Mouse (Mus musculus): ENCODE measurements around the gene Zfyve19. TPM values are rescaled to one million over a fixed set of nuclear protein-coding genes. Genes with fewer than 3 reads are reported as not detected.

The Zfyve19 gene
- polyA plus RNA-seq, 1 experiment from 2014 or later: 36.8 TPM

DNA sequence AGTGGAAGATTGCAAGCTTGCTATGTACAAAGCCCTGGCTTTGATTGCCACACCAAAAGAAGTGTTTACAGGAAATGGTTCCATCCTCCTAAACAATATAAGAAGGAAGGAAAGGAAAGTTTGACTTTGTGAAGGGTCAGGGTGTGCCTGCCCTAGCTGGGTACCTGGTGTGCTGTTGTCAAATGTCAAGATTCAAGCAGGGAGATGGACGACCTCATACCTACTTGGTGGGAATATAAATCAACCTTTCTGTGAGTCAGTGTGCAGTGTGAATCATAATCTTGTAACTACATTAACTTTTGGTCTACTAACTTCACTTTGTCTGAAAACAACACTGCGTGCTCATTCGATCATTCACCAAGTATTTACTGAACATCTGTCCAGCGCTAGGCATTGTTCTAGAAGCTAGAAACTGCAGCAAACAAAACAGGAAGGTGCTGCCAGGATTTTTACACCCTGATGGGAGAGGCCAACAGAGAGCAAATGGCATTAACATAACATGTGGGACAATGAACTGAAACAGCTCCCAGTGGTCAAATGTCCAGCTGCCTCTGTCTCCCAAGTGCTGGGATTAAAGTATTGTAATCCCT, 4.5 kb upstream of the Zfyve19 start:
- Histone ChIP-seq H3K27me3 (ENCODE audit: control insufficient read depth, insufficient read depth, low read length) (no peaks in the 10 kb centered on the region), H3K36me3 (ENCODE audit: control insufficient read depth, insufficient read depth) (no peaks in the 10 kb centered on the region), H3K4me1 (ENCODE audit: control insufficient read depth, insufficient read depth, low read length) (peaks cover 2% of the 10 kb centered on the region; the same call in 1 of the 2 replicates), H3K9me3 (replicated peaks; ENCODE audit: control insufficient read depth, low read length) (no peaks in the 10 kb centered on the region), H3K4me2 (ENCODE audit: low read depth, low read length) (no peak overlapping the region), H3K4me3 (ENCODE audit: low read length) (no peak overlapping the region), H3K9ac (ENCODE audit: low read length) (no peak overlapping the region), H3K27ac (ENCODE audit: low read length) (peak overlapping the region; percentile 19; the same call in 1 of the 2 replicates)
- 67% methylated on average over 4 of the region's 4 CpGs for WGBS
- no peak for ATAC-seq (replicated peaks; ENCODE audit: extremely low read depth, insufficient read depth, low FRiP score)

DNA sequence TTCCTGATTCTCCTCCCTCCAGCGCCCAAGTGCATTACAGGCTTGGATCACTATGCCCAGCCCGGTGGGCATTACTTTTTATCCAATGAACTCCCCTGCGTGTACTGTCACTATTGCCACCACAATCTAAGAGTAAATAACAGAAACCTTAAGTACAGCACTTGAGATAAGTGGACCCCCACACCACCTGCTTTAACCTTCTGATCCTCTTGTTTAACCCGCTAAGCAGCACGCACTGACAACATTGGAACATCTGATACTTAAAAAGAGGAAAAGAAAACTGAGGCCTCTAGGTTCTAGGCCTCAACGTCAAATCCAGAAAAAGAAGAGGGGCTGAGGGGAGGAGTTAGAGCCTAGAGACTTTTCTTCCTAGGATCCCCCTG, 465 bp upstream of the Zfyve19 start:
- Histone ChIP-seq H3K9me3 (replicated peaks; ENCODE audit: control insufficient read depth, low read length) (no peaks in the 10 kb centered on the region), H3K4me3 (ENCODE audit: low read length) (peak overlapping the region; percentile 87), H3K4me1 (ENCODE audit: control insufficient read depth, insufficient read depth, low read length) (peaks cover 7% of the 10 kb centered on the region), H3K27me3 (ENCODE audit: control insufficient read depth, insufficient read depth, low read length) (no peaks in the 10 kb centered on the region), H3K36me3 (ENCODE audit: control insufficient read depth, insufficient read depth) (peaks cover 19% of the 10 kb centered on the region), H3K9ac (ENCODE audit: low read length) (peak overlapping the region; percentile 73), H3K27ac (ENCODE audit: low read length) (peak overlapping the region; percentile 92), H3K4me2 (ENCODE audit: low read depth, low read length) (peak overlapping the region; percentile 64)
- ATAC-seq (replicated peaks; ENCODE audit: extremely low read depth, insufficient read depth, low FRiP score): no peak
- WGBS: 16% methylated on average over 6 of the region's 6 CpGs

DNA sequence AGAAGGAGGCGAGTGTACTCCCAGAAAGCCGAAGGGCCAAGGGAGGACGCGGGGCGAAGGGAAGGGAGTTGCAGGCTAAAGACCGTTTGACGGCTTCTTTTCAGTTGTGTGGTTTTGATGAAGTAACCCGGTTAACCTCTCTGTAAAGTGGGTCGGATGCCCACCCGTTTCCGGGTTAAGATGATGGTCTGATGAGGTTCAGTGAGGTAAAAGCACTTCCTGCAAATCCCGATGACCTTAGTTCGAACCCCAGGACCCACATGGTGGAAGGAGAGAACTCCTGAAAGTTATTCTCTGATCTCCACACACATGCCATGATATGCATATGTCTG, 725 bp downstream of the Zfyve19 start:
- peak overlapping the region; percentile 79 for H3K4me2 ChIP-seq (ENCODE audit: low read depth, low read length)
- 1% methylated on average over 13 of the region's 13 CpGs for WGBS
- H3K4me3 ChIP-seq (ENCODE audit: low read length): peak overlapping the region; percentile 87
- ATAC-seq (replicated peaks; ENCODE audit: extremely low read depth, insufficient read depth, low FRiP score): no peak
- H3K4me1 ChIP-seq (ENCODE audit: control insufficient read depth, insufficient read depth, low read length): peaks cover 5% of the 10 kb centered on the region
- H3K9me3 ChIP-seq (replicated peaks; ENCODE audit: control insufficient read depth, low read length): no peaks in the 10 kb centered on the region
- H3K27ac ChIP-seq (ENCODE audit: low read length): peak overlapping the region; percentile 79
- no peaks in the 10 kb centered on the region for H3K27me3 ChIP-seq (ENCODE audit: control insufficient read depth, insufficient read depth, low read length)
- peak overlapping the region; percentile 89 for H3K9ac ChIP-seq (ENCODE audit: low read length)
- peaks cover 21% of the 10 kb centered on the region for H3K36me3 ChIP-seq (ENCODE audit: control insufficient read depth, insufficient read depth)

DNA sequence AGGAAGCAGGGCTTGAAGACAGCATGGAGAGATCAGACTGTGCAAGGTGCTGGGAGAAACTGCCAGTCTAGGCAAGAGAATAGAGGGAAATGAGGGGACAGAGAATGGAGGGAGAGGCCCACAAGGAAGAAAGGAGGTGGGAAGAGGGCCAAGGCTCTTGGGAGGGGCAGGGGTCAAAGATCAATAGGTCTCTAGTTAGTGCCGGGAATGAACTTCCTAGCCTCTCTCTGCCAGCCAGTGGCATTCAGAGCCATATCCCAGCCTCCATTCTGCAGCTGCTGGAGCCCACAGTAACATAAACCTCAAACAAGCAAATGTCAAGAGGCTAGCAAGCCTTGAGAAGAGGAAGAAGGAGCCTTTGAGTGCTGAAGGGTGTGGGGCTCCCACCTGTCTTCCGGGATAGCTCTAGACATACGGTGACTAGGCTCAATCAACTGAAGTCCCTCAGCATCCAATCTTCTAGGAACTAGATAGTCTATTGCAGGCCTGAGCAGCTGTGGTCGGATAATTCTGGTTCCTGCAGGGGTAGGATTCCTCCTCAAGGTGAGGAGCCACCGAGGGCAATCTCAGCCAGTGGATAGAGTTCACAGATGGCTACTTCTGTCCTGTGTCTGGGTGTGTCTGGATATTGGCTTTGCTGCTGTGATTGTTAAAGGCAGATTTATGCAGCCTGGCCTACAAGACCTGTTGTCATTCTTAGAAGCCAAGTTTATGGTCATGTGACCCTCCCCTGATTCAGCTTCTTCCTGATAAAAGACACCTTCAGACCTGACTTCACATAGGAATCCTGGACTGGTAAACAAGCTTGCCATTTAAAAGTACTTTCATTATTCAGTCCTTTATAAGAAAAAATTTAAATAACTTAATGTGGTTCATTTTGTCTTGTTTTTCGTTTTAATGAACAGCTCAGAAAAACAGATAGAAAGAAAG, 21.6 kb downstream of the Zfyve19 start, which contains the start of gene Ppp1r14d:
TSS of gene Ppp1r14d (minus strand) at position 132 of the 930 bp plus-strand sequence.
- no peaks in the 10 kb centered on the region for H3K4me1 ChIP-seq (ENCODE audit: control insufficient read depth, insufficient read depth, low read length)
- no peak within 1 kb of the TSS for H3K9ac ChIP-seq (ENCODE audit: low read length)
- peaks cover 4% of the 10 kb centered on the region; the same call in 1 of the 2 replicates for H3K27me3 ChIP-seq (ENCODE audit: control insufficient read depth, insufficient read depth, low read length)
- no peak within 1 kb of the TSS for H3K4me2 ChIP-seq (ENCODE audit: low read depth, low read length)
- H3K9me3 ChIP-seq (replicated peaks; ENCODE audit: control insufficient read depth, low read length): no peaks in the 10 kb centered on the region
- no peak within 1 kb of the TSS for H3K4me3 ChIP-seq (ENCODE audit: low read length)
- H3K27ac ChIP-seq (ENCODE audit: low read length): no peak within 1 kb of the TSS
- 67% methylated on average over 6 of the region's 6 CpGs for WGBS
- ATAC-seq (replicated peaks; ENCODE audit: extremely low read depth, insufficient read depth, low FRiP score): no peak
- H3K36me3 ChIP-seq (ENCODE audit: control insufficient read depth, insufficient read depth): no peaks in the 10 kb centered on the region

DNA sequence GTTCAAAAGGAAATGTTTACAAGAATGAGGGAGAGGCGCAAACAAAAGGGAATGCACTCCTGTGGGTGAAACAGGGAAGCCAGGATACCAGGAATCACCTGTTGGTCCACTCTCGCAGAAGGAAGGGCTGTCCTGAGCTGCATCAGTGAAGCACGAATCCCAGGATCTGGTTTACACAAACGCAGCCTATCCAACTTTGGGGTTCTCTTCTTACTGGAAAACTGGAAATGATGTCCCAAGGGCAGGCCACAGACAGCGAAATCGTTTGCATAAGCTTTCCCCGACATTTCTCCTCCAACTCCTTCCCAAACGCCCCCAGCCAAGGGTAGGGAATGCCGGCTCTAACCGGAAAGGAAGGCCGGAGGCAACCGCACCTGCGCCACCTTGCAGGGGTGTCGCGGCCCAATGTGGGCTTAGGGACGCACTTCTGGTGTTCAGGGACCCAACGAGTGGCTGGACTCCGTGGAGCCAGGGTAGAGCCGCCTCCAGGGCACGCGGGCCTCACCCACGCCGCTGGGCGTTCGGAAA, 28.3 kb downstream of the Zfyve19 start:
- Histone ChIP-seq H3K36me3 (ENCODE audit: control insufficient read depth, insufficient read depth) (no peaks in the 10 kb centered on the region), H3K9ac (ENCODE audit: low read length) (peak overlapping the region; percentile 41), H3K27me3 (ENCODE audit: control insufficient read depth, insufficient read depth, low read length) (peaks cover 52% of the 10 kb centered on the region), H3K9me3 (replicated peaks; ENCODE audit: control insufficient read depth, low read length) (no peaks in the 10 kb centered on the region), H3K4me2 (ENCODE audit: low read depth, low read length) (peak overlapping the region; percentile 83), H3K4me3 (ENCODE audit: low read length) (peak overlapping the region; percentile 57), H3K4me1 (ENCODE audit: control insufficient read depth, insufficient read depth, low read length) (peaks cover 9% of the 10 kb centered on the region), H3K27ac (ENCODE audit: low read length) (0 out of 2 replicates have a peak overlapping the region, but pooled peaks have one; percentile 9)
- no peak for ATAC-seq (replicated peaks; ENCODE audit: extremely low read depth, insufficient read depth, low FRiP score)
- 12% methylated on average over 25 of the region's 25 CpGs for WGBS

DNA sequence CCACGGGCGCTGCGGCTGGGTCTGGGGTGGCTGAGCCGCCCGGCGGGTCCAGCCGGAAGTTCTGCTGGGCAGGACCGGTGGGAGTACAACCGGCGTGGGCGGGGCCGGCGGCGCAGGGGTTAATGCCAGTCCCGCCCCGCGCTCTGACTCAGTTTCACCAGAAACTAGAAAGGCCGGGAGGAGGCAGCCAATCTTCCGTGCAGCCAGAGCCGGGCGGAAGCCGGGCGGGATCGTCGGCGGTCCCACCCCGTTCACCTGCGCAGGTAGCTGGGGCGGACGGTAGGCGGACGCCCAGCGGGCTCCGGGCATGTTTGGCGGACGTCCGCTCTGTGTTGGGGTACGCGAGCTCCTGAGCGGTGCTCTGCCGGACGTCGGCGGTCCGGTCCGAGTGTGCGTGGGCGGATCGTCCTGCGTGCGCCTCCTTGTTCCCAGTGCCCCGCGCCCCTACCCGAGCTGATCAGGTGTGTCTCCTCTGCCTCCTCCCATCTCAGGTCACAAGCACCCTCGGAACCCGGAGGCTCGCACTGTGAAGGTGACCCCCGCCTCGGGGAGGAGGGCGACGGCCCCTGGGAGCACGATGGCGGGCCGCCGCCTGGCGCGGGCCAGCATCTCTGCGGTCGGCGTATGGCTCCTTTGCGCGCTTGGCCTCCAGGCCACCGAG, 28.9 kb downstream of the Zfyve19 start, which contains the start of gene Spint1:
TSS of gene Spint1 (plus strand) at position 153 of the 661 bp plus-strand sequence.
- Histone ChIP-seq H3K36me3 (ENCODE audit: control insufficient read depth, insufficient read depth) (no peaks in the 10 kb centered on the region), H3K9me3 (replicated peaks; ENCODE audit: control insufficient read depth, low read length) (no peaks in the 10 kb centered on the region), H3K4me1 (ENCODE audit: control insufficient read depth, insufficient read depth, low read length) (peaks cover 9% of the 10 kb centered on the region), H3K4me3 (ENCODE audit: low read length) (peak within 1 kb of the TSS; percentile 57), H3K27me3 (ENCODE audit: control insufficient read depth, insufficient read depth, low read length) (peaks cover 52% of the 10 kb centered on the region), H3K4me2 (ENCODE audit: low read depth, low read length) (peak within 1 kb of the TSS; percentile 83), H3K27ac (ENCODE audit: low read length) (0 out of 2 replicates have a peak within 1 kb of the TSS, but pooled peaks have one; percentile 9), H3K9ac (ENCODE audit: low read length) (peak within 1 kb of the TSS; percentile 41)
- under 1% methylated on average over 73 of the region's 73 CpGs for WGBS
- ATAC-seq (replicated peaks; ENCODE audit: extremely low read depth, insufficient read depth, low FRiP score): no peak

DNA sequence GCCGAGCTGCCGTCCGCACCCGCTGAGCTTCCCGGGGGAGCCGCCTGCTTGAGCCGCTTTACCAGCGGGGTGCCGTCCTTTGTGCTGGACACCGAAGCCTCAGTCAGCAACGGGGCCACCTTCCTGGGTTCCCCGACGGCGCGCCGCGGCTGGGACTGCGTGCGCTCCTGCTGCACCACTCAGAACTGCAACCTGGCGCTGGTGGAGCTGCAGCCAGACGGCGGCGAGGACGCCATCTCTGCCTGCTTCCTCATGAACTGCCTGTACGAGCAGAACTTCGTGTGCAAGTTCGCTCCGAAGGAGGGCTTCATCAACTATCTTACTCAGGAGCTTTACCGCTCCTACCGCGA, 29.4 kb downstream of the Zfyve19 start:
- Histone ChIP-seq H3K9ac (ENCODE audit: low read length) (peak overlapping the region; percentile 41), H3K27ac (ENCODE audit: low read length) (no peak overlapping the region), H3K9me3 (replicated peaks; ENCODE audit: control insufficient read depth, low read length) (no peaks in the 10 kb centered on the region), H3K4me2 (ENCODE audit: low read depth, low read length) (peak overlapping the region; percentile 83), H3K4me3 (ENCODE audit: low read length) (peak overlapping the region; percentile 57), H3K4me1 (ENCODE audit: control insufficient read depth, insufficient read depth, low read length) (peaks cover 9% of the 10 kb centered on the region), H3K27me3 (ENCODE audit: control insufficient read depth, insufficient read depth, low read length) (peaks cover 52% of the 10 kb centered on the region), H3K36me3 (ENCODE audit: control insufficient read depth, insufficient read depth) (no peaks in the 10 kb centered on the region)
- ATAC-seq (replicated peaks; ENCODE audit: extremely low read depth, insufficient read depth, low FRiP score): no peak
- 3% methylated on average over 31 of the region's 31 CpGs for WGBS

DNA sequence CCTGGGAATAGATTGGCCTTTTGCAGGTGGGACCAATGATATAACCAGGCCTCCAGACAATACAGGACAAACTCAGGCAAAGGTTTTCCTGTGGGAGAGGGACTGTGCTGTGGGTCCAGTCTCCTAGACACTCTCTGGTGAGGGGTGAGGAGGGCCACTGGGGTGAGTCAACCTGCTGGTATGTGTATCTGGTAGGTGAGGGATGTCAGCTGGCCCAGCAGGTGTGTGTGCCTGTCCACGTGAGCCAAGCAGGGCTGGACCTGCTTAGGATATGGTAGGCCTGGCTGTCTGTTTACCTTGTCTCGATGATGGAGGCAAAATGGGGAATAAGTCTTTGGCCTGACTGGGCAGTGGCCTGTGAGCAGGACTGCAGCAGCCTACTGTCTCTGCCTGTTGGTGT, 30.3 kb downstream of the Zfyve19 start:
- Histone ChIP-seq H3K27ac (ENCODE audit: low read length) (no peak overlapping the region), H3K4me2 (ENCODE audit: low read depth, low read length) (no peak overlapping the region), H3K4me1 (ENCODE audit: control insufficient read depth, insufficient read depth, low read length) (peaks cover 9% of the 10 kb centered on the region), H3K9me3 (replicated peaks; ENCODE audit: control insufficient read depth, low read length) (no peaks in the 10 kb centered on the region), H3K4me3 (ENCODE audit: low read length) (no peak overlapping the region), H3K27me3 (ENCODE audit: control insufficient read depth, insufficient read depth, low read length) (peaks cover 52% of the 10 kb centered on the region), H3K9ac (ENCODE audit: low read length) (no peak overlapping the region), H3K36me3 (ENCODE audit: control insufficient read depth, insufficient read depth) (no peaks in the 10 kb centered on the region)
- 74% methylated on average over 2 of the region's 2 CpGs for WGBS
- no peak for ATAC-seq (replicated peaks; ENCODE audit: extremely low read depth, insufficient read depth, low FRiP score)

All from heart, embryonic 16.5 days (tissue).